9 mouse cellular contexts compared by ENCODE assay signal in the genomic region with DNA sequence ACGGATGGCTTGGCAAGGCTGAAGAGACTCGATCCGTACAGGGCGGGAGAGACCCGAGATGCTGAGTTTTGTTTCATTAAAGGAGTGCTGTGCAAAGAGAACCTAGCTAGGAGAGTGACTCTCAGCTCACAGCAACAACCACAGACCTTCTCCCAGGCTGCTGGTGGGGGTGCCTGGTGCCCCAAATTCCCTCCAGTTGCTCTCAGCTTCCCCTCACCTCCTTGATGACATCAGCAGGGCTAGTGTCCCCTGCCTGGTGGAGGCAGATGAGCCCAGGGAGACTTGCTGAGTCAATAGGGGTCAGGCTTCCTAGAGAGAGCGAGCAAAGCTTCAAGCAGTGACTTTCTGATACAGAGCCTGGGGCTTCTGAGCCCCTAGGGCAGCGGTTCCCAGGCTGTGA. TPM values are rescaled to one million over a fixed set of nuclear protein-coding genes. Genes with fewer than 3 reads are reported as not detected.
DNase-seq lines count a peak whose midpoint lies in the region; ATAC-seq lines count a peak whose summit lies in the region.
"Had no signal": no experiment of that assay in that cellular context is flagged by ENCODE, and none has a peak within 500 bp of the region (broad histone marks: within the 10 kb centered on the region; RNA-seq: fewer than 3 reads in every experiment).

No protein-coding gene starts in this region.

- peaks cover 90% of the 10 kb centered on the region for H3K27me3 ChIP-seq in forebrain, embryonic 10.5 days (ENCODE audit: poor library complexity, severe bottlenecking)
- no peaks in the 10 kb centered on the region; the same call in 1 of the 2 replicates for H3K27me3 ChIP-seq in forebrain, embryonic 11.5 days (ENCODE audit: control insufficient read depth, insufficient read depth, low read length)
- H3K27me3 ChIP-seq in forebrain, embryonic 13.5 days: peaks cover 4% of the 10 kb centered on the region; the same call in 1 of the 2 replicates
- H3K27me3 ChIP-seq in limb, embryonic 15.5 days: no peaks in the 10 kb centered on the region

- H3K9ac ChIP-seq in forebrain, embryonic 11.5 days (ENCODE audit: low read length): no peak overlapping the region
- H3K9ac ChIP-seq in forebrain, embryonic 13.5 days: peak overlapping the region; percentile 46
- peak overlapping the region; percentile 20; the same call in 1 of the 2 replicates for H3K9ac ChIP-seq in limb, embryonic 15.5 days

- H3K27ac ChIP-seq in forebrain, embryonic 10.5 days: peak overlapping the region; percentile 60
- no peak overlapping the region for H3K27ac ChIP-seq in forebrain, embryonic 11.5 days (ENCODE audit: low read depth, low read length)
- peak overlapping the region; percentile 86 for H3K27ac ChIP-seq in forebrain, embryonic 13.5 days
- no peak overlapping the region for H3K27ac ChIP-seq in limb, embryonic 15.5 days

- H3K36me3 ChIP-seq in forebrain, embryonic 10.5 days (replicated peaks): no peaks in the 10 kb centered on the region
- H3K36me3 ChIP-seq in forebrain, embryonic 11.5 days (ENCODE audit: control insufficient read depth, insufficient read depth, low read length): no peaks in the 10 kb centered on the region
- no peaks in the 10 kb centered on the region for H3K36me3 ChIP-seq in forebrain, embryonic 13.5 days (ENCODE audit: poor library complexity, severe bottlenecking)
- no peaks in the 10 kb centered on the region for H3K36me3 ChIP-seq in limb, embryonic 15.5 days

- peaks cover 62% of the 10 kb centered on the region for H3K4me1 ChIP-seq in forebrain, embryonic 10.5 days
- H3K4me1 ChIP-seq in forebrain, embryonic 11.5 days (replicated peaks; ENCODE audit: control insufficient read depth, insufficient read depth, low read length): peaks cover 18% of the 10 kb centered on the region
- H3K4me1 ChIP-seq in forebrain, embryonic 13.5 days: peaks cover 90% of the 10 kb centered on the region
- H3K4me1 ChIP-seq in limb, embryonic 15.5 days: peaks cover 42% of the 10 kb centered on the region

- WGBS in forebrain, embryonic 10.5 days: 8% methylated on average over 7 of the region's 7 CpGs
- WGBS in forebrain, embryonic 11.5 days: 10% methylated on average over 7 of the region's 7 CpGs
- WGBS in forebrain, embryonic 13.5 days: 14% methylated on average over 7 of the region's 7 CpGs
- 4% methylated on average over 7 of the region's 7 CpGs for WGBS in limb, embryonic 15.5 days

- no peak for ATAC-seq in forebrain, embryonic 11.5 days (replicated peaks; ENCODE audit: low FRiP score)
- no peak for ATAC-seq in forebrain, embryonic 13.5 days
- ATAC-seq in limb, embryonic 15.5 days (ENCODE audit: insufficient number of reproducible peaks, low FRiP score, low TSS enrichment, low read depth): no peak
- ATAC-seq in CD4-positive, CD25-positive, alpha-beta regulatory T cell, adult 4 months: no peak

- no peak for DNase-seq in forebrain, embryonic 10.5 days (ENCODE audit: extremely low spot score, low spot score)
- DNase-seq in forebrain, embryonic 11.5 days (ENCODE audit: low spot score): no peak
- DNase-seq in 3T3-L1 (ENCODE audit: low read depth, low spot score): peak; percentile 34
- no peak for DNase-seq in layer of hippocampus, postnatal 36 days
- no peak for DNase-seq in embryo, embryonic 10.5 days (ENCODE audit: low spot score)

- no peak overlapping the region; the same call in 1 of the 2 replicates for H3K4me2 ChIP-seq in forebrain, embryonic 11.5 days (ENCODE audit: low read depth, low read length, severe bottlenecking)
- H3K4me2 ChIP-seq in forebrain, embryonic 13.5 days: peak overlapping the region; percentile 36
- peak overlapping the region; percentile 31; the same call in 1 of the 2 replicates for H3K4me2 ChIP-seq in limb, embryonic 15.5 days

- peak overlapping the region; percentile 22; the same call in 1 of the 2 replicates for H3K4me3 ChIP-seq in forebrain, embryonic 10.5 days
- no peak overlapping the region for H3K4me3 ChIP-seq in forebrain, embryonic 11.5 days (ENCODE audit: low read depth, low read length)
- no peak overlapping the region for H3K4me3 ChIP-seq in forebrain, embryonic 13.5 days
- H3K4me3 ChIP-seq in limb, embryonic 15.5 days: no peak overlapping the region

- no peaks in the 10 kb centered on the region for H3K9me3 ChIP-seq in forebrain, embryonic 10.5 days
- H3K9me3 ChIP-seq in forebrain, embryonic 11.5 days (ENCODE audit: control insufficient read depth, low read length): no peaks in the 10 kb centered on the region
- no peaks in the 10 kb centered on the region for H3K9me3 ChIP-seq in forebrain, embryonic 13.5 days (replicated peaks)
- no peaks in the 10 kb centered on the region for H3K9me3 ChIP-seq in limb, embryonic 15.5 days

RNA-seq across cellular contexts. Expression of gene Pipox, which starts 21.2 kb away (rescaled TPM):
- polyA plus RNA-seq in forebrain, embryonic 10.5 days (2016; fragmentation: Nextera tagmentation; extraction: Ambion mirVana): 10.0 and 10.1 TPM in 2 replicates
- 13.6 and 16.0 TPM in 2 replicates for polyA plus RNA-seq in forebrain, embryonic 11.5 days (2014; fragmentation: Nextera tagmentation; extraction: Ambion mirVana)
- polyA plus RNA-seq in forebrain, embryonic 13.5 days (2015; fragmentation: Nextera tagmentation; extraction: Ambion mirVana): 12.7 and 15.1 TPM in 2 replicates
- polyA plus RNA-seq in limb, embryonic 15.5 days (2015; fragmentation: Nextera tagmentation; extraction: Ambion mirVana): 0.74 and 0.91 TPM in 2 replicates
- polyA plus RNA-seq in CD4-positive, CD25-positive, alpha-beta regulatory T cell, adult 4 months (2017; shearing (Covaris generic)): 1 to 10 TPM in 1 of 2 experiments, under 1 TPM in 1; 0.19 to 2.2 TPM
- 1 to 10 TPM; 1.3 to 1.7 TPM for total RNA-seq in layer of hippocampus, postnatal 36 days (2021)

RNA-seq across cellular contexts. Expression of gene Sez6, which starts 57.9 kb away (rescaled TPM):
- polyA plus RNA-seq in forebrain, embryonic 10.5 days (2016; fragmentation: Nextera tagmentation; extraction: Ambion mirVana): 2.8 and 4.3 TPM in 2 replicates
- polyA plus RNA-seq in forebrain, embryonic 11.5 days (2014; fragmentation: Nextera tagmentation; extraction: Ambion mirVana): 14.3 and 16.7 TPM in 2 replicates
- polyA plus RNA-seq in forebrain, embryonic 13.5 days (2015; fragmentation: Nextera tagmentation; extraction: Ambion mirVana): 141 and 165 TPM in 2 replicates
- polyA plus RNA-seq in limb, embryonic 15.5 days (2015; fragmentation: Nextera tagmentation; extraction: Ambion mirVana): 0.42 and 0.84 TPM in 2 replicates
- polyA plus RNA-seq in CD4-positive, CD25-positive, alpha-beta regulatory T cell, adult 4 months (2017; shearing (Covaris generic)): not detected
- 100 to 1,000 TPM; 148 to 153 TPM for total RNA-seq in layer of hippocampus, postnatal 36 days (2021)
- polyA plus RNA-seq: spleen, adult 2 months had no signal

Comparison
In these comparisons a context has a peak if more than half of its experiments do, and no peak if none do; other contexts are left out.
1. H3K27ac ChIP-seq: peak in forebrain, embryonic 10.5 days (single experiment) and forebrain, embryonic 13.5 days (single experiment); none in forebrain, embryonic 11.5 days (single experiment) and limb, embryonic 15.5 days (single experiment).